Mouse (Mus musculus) stomach, embryonic 14.5 days (tissue): ENCODE measurements around the gene Tns3. TPM values are rescaled to one million over a fixed set of nuclear protein-coding genes. Genes with fewer than 3 reads are reported as not detected.

Source experiments
- ATAC-seq: fragments of 200-750 bp; cut with Nextera tagmentation; 2 replicates; pipeline ENCODE4 v1.8.0; 2017; ENCODE audit warnings: low read depth, moderate TSS enrichment; ENCODE audit not compliant: insufficient number of reproducible peaks, insufficient read depth, low FRiP score
- H3K27ac ChIP-seq: fragments of 300-500 bp; sonication (generic); 2 replicates; pipeline ENCODE4 v1.5.1; 2014; ENCODE audit warnings: mild to moderate bottlenecking, low read length, moderate library complexity, mixed read lengths
- H3K27me3 ChIP-seq: fragments of 300-500 bp; sonication (generic); 2 replicates; pipeline ENCODE4 v1.6.1; 2014; ENCODE audit warnings: low read length, control low read depth, mixed read lengths; ENCODE audit not compliant: control insufficient read depth, insufficient read depth
- H3K36me3 ChIP-seq: fragments of 300-500 bp; sonication (generic); 2 replicates; pipeline ENCODE4 v1.6.1; 2014; ENCODE audit warnings: mild to moderate bottlenecking, control low read depth, low read length, moderate library complexity, mixed read lengths; ENCODE audit not compliant: control insufficient read depth, insufficient read depth
- H3K4me1 ChIP-seq: fragments of 300-500 bp; sonication (generic); 2 replicates; pipeline ENCODE4 v1.6.1; 2014; ENCODE audit warnings: low read length, control low read depth, mixed read lengths; ENCODE audit not compliant: control insufficient read depth, insufficient read depth
- H3K4me2 ChIP-seq: fragments of 300-500 bp; sonication (generic); replicated peaks from 2 replicates; pipeline ENCODE4 v1.6.1; 2014; ENCODE audit warnings: low read depth, low read length, control low read depth
- H3K4me3 ChIP-seq: fragments of 300-500 bp; sonication (generic); 2 replicates; pipeline ENCODE4 v1.5.1; 2014; ENCODE audit warnings: low read depth, low read length, control low read depth
- H3K9ac ChIP-seq: fragments of 300-500 bp; sonication (generic); replicated peaks from 2 replicates; pipeline ENCODE4 v1.6.1; 2014; ENCODE audit warnings: low read depth, mild to moderate bottlenecking, control low read depth, low read length, moderate library complexity, mixed read lengths
- H3K9me3 ChIP-seq: fragments of 300-500 bp; sonication (generic); 2 replicates; pipeline ENCODE4 v1.6.1; 2016; ENCODE audit warnings: low read depth, low read length, control low read depth; ENCODE audit not compliant: control insufficient read depth
- WGBS: fragments of 180-500 bp; shearing (Covaris S2); extraction: QIAGEN DNeasy Blood & Tissue Kit; methylation state at CpG from one replicate; pipeline ENCODE4 v1.1.7; 2014; 5-methylcytosine and 5-hydroxymethylcytosine counted together
- polyA plus RNA-seq: library from polyadenylated mRNA; unstranded; fragments of >200 nt; fragmentation: Nextera tagmentation; extraction: Ambion mirVana; gene quantifications from 2 replicates; pipeline ENCODE4 v1.2.1, GENCODE M21; 2014

Gene Tns3
- polyA plus RNA-seq, 1 experiment from 2014 or later, result 31.2 TPM

GRCm38 (mm10) chr11:8424342-8425225, 239.8 kb downstream of the Tns3 start:
- Histone ChIP-seq H3K9me3 (no peaks in the 10 kb centered on the region), H3K27me3 (no peaks in the 10 kb centered on the region), H3K36me3 (peaks cover 6% of the 10 kb centered on the region; the same call in 1 of the 2 replicates), H3K9ac (no peak overlapping the region), H3K27ac (0 out of 2 replicates have a peak overlapping the region, but pooled peaks have one; percentile 27), H3K4me2 (no peak overlapping the region; the same call in 1 of the 2 replicates), H3K4me1 (peaks cover 6% of the 10 kb centered on the region; the same call in 1 of the 2 replicates), H3K4me3 (no peak overlapping the region)
- 35% methylated on average over 13 of the region's 13 CpGs for WGBS
- ATAC-seq, result peak; percentile 78

GRCm38 (mm10) chr11:8405225-8405899, 259.0 kb downstream of the Tns3 start:
- Histone ChIP-seq H3K27me3 (no peaks in the 10 kb centered on the region), H3K9ac (no peak overlapping the region), H3K9me3 (no peaks in the 10 kb centered on the region), H3K27ac (no peak overlapping the region), H3K36me3 (no peaks in the 10 kb centered on the region), H3K4me1 (no peaks in the 10 kb centered on the region), H3K4me2 (no peak overlapping the region), H3K4me3 (no peak overlapping the region)
- WGBS, result 31% methylated on average over 18 of the region's 18 CpGs
- peak; percentile 82 for ATAC-seq

- 90% methylated on average over 7 of the region's 7 CpGs for WGBS
- Histone ChIP-seq H3K9ac (no peak overlapping the region), H3K27me3 (no peaks in the 10 kb centered on the region), H3K4me3 (no peak overlapping the region), H3K27ac (no peak overlapping the region), H3K4me1 (no peaks in the 10 kb centered on the region), H3K9me3 (peaks cover 5% of the 10 kb centered on the region; the same call in 1 of the 2 replicates), H3K4me2 (no peak overlapping the region), H3K36me3 (no peaks in the 10 kb centered on the region)
- no peak for ATAC-seq
Measured at GRCm38 (mm10) chr11:8401328-8401727, 263.0 kb downstream of the Tns3 start.

- Histone ChIP-seq H3K9ac (no peak overlapping the region), H3K27ac (no peak overlapping the region), H3K36me3 (no peaks in the 10 kb centered on the region), H3K4me2 (no peak overlapping the region), H3K4me1 (no peaks in the 10 kb centered on the region), H3K9me3 (peaks cover 5% of the 10 kb centered on the region; the same call in 1 of the 2 replicates), H3K27me3 (no peaks in the 10 kb centered on the region), H3K4me3 (no peak overlapping the region)
- 81% methylated on average over 7 of the region's 7 CpGs for WGBS
- no peak for ATAC-seq
Measured at GRCm38 (mm10) chr11:8396329-8396728, 268.0 kb downstream of the Tns3 start.

GRCm38 (mm10) chr11:8391564-8391963, 272.8 kb downstream of the Tns3 start:
- no peak overlapping the region for H3K4me2 ChIP-seq
- no peak overlapping the region for H3K27ac ChIP-seq
- ATAC-seq, result no peak
- H3K4me3 ChIP-seq, result no peak overlapping the region
- H3K9ac ChIP-seq, result no peak overlapping the region
- H3K9me3 ChIP-seq, result no peaks in the 10 kb centered on the region
- H3K27me3 ChIP-seq, result no peaks in the 10 kb centered on the region
- no peaks in the 10 kb centered on the region for H3K36me3 ChIP-seq
- no peaks in the 10 kb centered on the region for H3K4me1 ChIP-seq
- WGBS, result 68% methylated on average over 5 of the region's 5 CpGs

- Histone ChIP-seq H3K4me3 (no peak overlapping the region), H3K4me2 (no peak overlapping the region)
- ATAC-seq, result no peak
Measured at GRCm38 (mm10) chr11:8385891-8386405, 278.4 kb downstream of the Tns3 start.

More at GRCm38 (mm10) chr11:8385891-8386405, 278.4 kb downstream of the Tns3 start:
- H3K27me3 ChIP-seq, result no peaks in the 10 kb centered on the region
- H3K9ac ChIP-seq, result no peak overlapping the region
- H3K4me1 ChIP-seq, result no peaks in the 10 kb centered on the region
- H3K9me3 ChIP-seq, result no peaks in the 10 kb centered on the region
- no peak overlapping the region for H3K27ac ChIP-seq
- WGBS, result 78% methylated on average over 7 of the region's 7 CpGs
- H3K36me3 ChIP-seq, result no peaks in the 10 kb centered on the region
